Mouse (Mus musculus): ENCODE results near the gene Mpped2.

DNA sequence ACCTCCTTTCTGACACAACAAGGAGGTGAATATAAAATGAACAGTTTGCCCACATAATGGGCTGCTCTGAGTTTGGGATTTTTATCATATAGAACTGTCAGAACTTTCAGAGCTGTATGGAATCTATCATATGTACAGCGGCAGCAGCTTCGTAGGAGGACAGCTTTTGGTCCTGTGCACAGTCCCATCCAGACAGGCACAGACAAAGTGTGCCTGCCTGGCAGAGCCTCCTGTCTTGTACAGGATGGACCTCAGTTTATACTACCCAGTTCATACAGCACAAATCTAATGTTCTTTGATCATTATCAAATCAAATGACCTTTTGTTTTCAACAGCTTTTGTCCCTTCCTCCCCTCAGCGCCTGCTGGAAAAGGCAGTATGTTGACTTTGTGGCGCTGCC lies 136.4 kb downstream of the Mpped2 start:
- TF ChIP-seq CTCF (IDR thresholded peaks at IDR 0.05; ENCODE audit: low read depth) (no peak), EP300 (optimal IDR thresholded peaks at IDR 0.05) (no peak)
